Mouse (Mus musculus) ES-Bruce4 (cell line): ENCODE measurements around the gene Ccdc142. TPM values are rescaled to one million over a fixed set of nuclear protein-coding genes. Genes with fewer than 3 reads are reported as not detected.
A peak's percentile ranks its signal among the peaks of the same experiment; 100 is the strongest.

ENCODE experiments used
- H3K27ac ChIP-seq: 2 replicates; pipeline ENCODE4 v1.5.1; 2012; ENCODE audit warnings: low read length, inconsistent platforms; ENCODE audit not compliant: insufficient read depth
- H3K27me3 ChIP-seq: 2 replicates; pipeline ENCODE4 v1.6.1; 2012; ENCODE audit warnings: mild to moderate bottlenecking, low read length, inconsistent platforms; ENCODE audit not compliant: control insufficient read depth, poor library complexity, insufficient read depth, severe bottlenecking
- H3K36me3 ChIP-seq: 2 replicates; pipeline ENCODE4 v1.6.1; 2012; ENCODE audit warnings: inconsistent platforms, mild to moderate bottlenecking, low read length, moderate library complexity; ENCODE audit not compliant: control insufficient read depth, poor library complexity, insufficient read depth, severe bottlenecking
- H3K4me1 ChIP-seq: one replicate; pipeline ENCODE4 v1.8.1; 2011; ENCODE audit warnings: low read length; ENCODE audit not compliant: control insufficient read depth, insufficient read depth
- H3K4me3 ChIP-seq: 2 replicates; pipeline ENCODE4 v1.5.1; 2011; ENCODE audit warnings: low read depth, mild to moderate bottlenecking, low read length
- H3K9ac ChIP-seq: 2 replicates; pipeline ENCODE4 v1.6.1; 2012; ENCODE audit warnings: low read depth, mild to moderate bottlenecking, inconsistent platforms; ENCODE audit not compliant: poor library complexity, severe bottlenecking
- H3K9me3 ChIP-seq: replicated peaks from 2 replicates; pipeline ENCODE4 v1.6.1; 2012; ENCODE audit warnings: mild to moderate bottlenecking, low read length, inconsistent platforms; ENCODE audit not compliant: control insufficient read depth, poor library complexity, insufficient read depth, severe bottlenecking
- CTCF ChIP-seq: IDR thresholded peaks from one replicate; pipeline ENCODE4 v1.8.1; 2011; ENCODE audit warnings: low read depth, low read length
- EP300 ChIP-seq: IDR thresholded peaks from 2 replicates; pipeline ENCODE4 v1.6.1; 2011; ENCODE audit warnings: low read depth, low read length; ENCODE audit not compliant: insufficient read depth
- POLR2A ChIP-seq: IDR thresholded peaks from one replicate; pipeline ENCODE4 v1.8.1; 2011; ENCODE audit warnings: low read length; ENCODE audit not compliant: insufficient read depth
- polyA plus RNA-seq: library from polyadenylated mRNA; stranded (reverse); fragments of >200 nt; gene quantifications from 2 replicates; pipeline ENCODE4 v1.2.4, GENCODE M21; 2011; ENCODE audit warnings: low read depth; ENCODE audit not compliant: missing spikeins, insufficient read depth, insufficient read length

The Ccdc142 gene
- polyA plus RNA-seq, 1 experiment, result not detected

DNA sequence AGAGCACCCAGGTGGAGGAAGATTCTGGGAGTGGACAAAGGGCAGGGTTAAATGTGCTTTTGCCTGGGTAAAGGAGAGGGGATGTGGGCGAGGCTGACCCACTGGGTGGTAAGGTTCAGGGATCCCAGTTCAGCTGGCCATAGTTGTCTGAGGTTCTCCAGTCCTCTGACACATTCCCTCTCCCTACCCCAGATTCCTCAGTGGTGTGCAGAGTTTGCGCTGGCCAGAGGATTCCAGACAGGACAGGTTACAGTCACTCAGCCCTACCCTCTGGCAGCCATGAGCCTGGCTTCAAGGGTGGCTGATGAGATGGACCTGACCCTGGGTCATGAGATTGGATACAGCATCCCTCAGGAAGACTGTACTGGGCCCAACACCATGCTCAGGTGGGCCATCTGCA lies 42.7 kb upstream of the Ccdc142 start:
- H3K27me3 ChIP-seq, result no peaks in the 10 kb centered on the region
- H3K27ac ChIP-seq, result no peak overlapping the region

GRCm38 (mm10) chr6:83065995-83066394 lies 35.4 kb upstream of the Ccdc142 start:
- no peaks in the 10 kb centered on the region for H3K9me3 ChIP-seq
- peaks cover 34% of the 10 kb centered on the region for H3K27me3 ChIP-seq
- no peaks in the 10 kb centered on the region for H3K4me1 ChIP-seq
- no peak overlapping the region for H3K4me3 ChIP-seq
- no peak overlapping the region for H3K9ac ChIP-seq
- no peaks in the 10 kb centered on the region for H3K36me3 ChIP-seq
- TF ChIP-seq CTCF, result no peak
- TF ChIP-seq EP300, result no peak
- TF ChIP-seq POLR2A, result no peak
- H3K27ac ChIP-seq, result no peak overlapping the region

More for the DNA sequence above, 42.7 kb upstream of the Ccdc142 start:
- peaks cover 5% of the 10 kb centered on the region; the same call in 1 of the 2 replicates for H3K36me3 ChIP-seq
- H3K4me1 ChIP-seq, result peaks cover 4% of the 10 kb centered on the region
- no peaks in the 10 kb centered on the region for H3K9me3 ChIP-seq
- H3K4me3 ChIP-seq, result no peak overlapping the region
- H3K9ac ChIP-seq, result no peak overlapping the region
- no peak for TF ChIP-seq EP300
- TF ChIP-seq CTCF, result no peak
- TF ChIP-seq POLR2A, result no peak

GRCm38 (mm10) chr6:83066441-83066840 lies 35.0 kb upstream of the Ccdc142 start:
- Histone ChIP-seq H3K27ac (no peak overlapping the region), H3K4me1 (no peaks in the 10 kb centered on the region), H3K9ac (no peak overlapping the region), H3K36me3 (no peaks in the 10 kb centered on the region), H3K27me3 (peaks cover 35% of the 10 kb centered on the region), H3K4me3 (no peak overlapping the region), H3K9me3 (no peaks in the 10 kb centered on the region)
- TF ChIP-seq EP300 (no peak), CTCF (no peak), POLR2A (no peak)

- Histone ChIP-seq H3K4me1 (no peaks in the 10 kb centered on the region), H3K27ac (no peak overlapping the region), H3K9ac (peak overlapping the region; percentile 17; the same call in 1 of the 2 replicates), H3K36me3 (no peaks in the 10 kb centered on the region), H3K4me3 (no peak overlapping the region), H3K27me3 (peaks cover 35% of the 10 kb centered on the region), H3K9me3 (no peaks in the 10 kb centered on the region)
- no peak for TF ChIP-seq EP300
- TF ChIP-seq POLR2A, result no peak
Observed at GRCm38 (mm10) chr6:83068221-83068620, 33.2 kb upstream of the Ccdc142 start.

GRCm38 (mm10) chr6:83068706-83069487 lies 32.5 kb upstream of the Ccdc142 start:
- Histone ChIP-seq H3K27ac (no peak overlapping the region), H3K4me3 (peak overlapping the region; percentile 65), H3K27me3 (peaks cover 35% of the 10 kb centered on the region), H3K36me3 (no peaks in the 10 kb centered on the region), H3K9me3 (no peaks in the 10 kb centered on the region), H3K9ac (peak overlapping the region; percentile 17; the same call in 1 of the 2 replicates), H3K4me1 (no peaks in the 10 kb centered on the region)
- TF ChIP-seq CTCF (no peak), EP300 (no peak), POLR2A (no peak)

- no peak for TF ChIP-seq EP300
- no peak for TF ChIP-seq CTCF
- Histone ChIP-seq H3K4me3 (peak overlapping the region; percentile 65), H3K9me3 (no peaks in the 10 kb centered on the region), H3K27ac (no peak overlapping the region), H3K27me3 (peaks cover 35% of the 10 kb centered on the region), H3K36me3 (no peaks in the 10 kb centered on the region), H3K4me1 (no peaks in the 10 kb centered on the region), H3K9ac (peak overlapping the region; percentile 71)
Observed at GRCm38 (mm10) chr6:83069488-83070246, 31.7 kb upstream of the Ccdc142 start.
